Mouse (Mus musculus) thymus, postnatal 36 days (tissue): ENCODE results near the gene Slc22a18.
"Not testable (repeated sequence)": the region's sequence is repeated elsewhere in the genome, so short reads cannot be mapped to it uniquely, and the experiment has no call there.

Experiments
- DNase-seq, 2 experiments: peaks; one replicate each; pipeline ENCODE4 v3.0.0; 2022; ENCODE audit warnings: mixed read lengths in 2 of 2

The Slc22a18 gene

GRCm38 (mm10) chr7:143505411-143505810 lies 31.9 kb downstream of the Slc22a18 start:
- DNase-seq, result no peak

GRCm38 (mm10) chr7:143505823-143506222 lies 32.3 kb downstream of the Slc22a18 start:
- peak; percentile 75 to 76 for DNase-seq

GRCm38 (mm10) chr7:143506271-143506670 lies 32.7 kb downstream of the Slc22a18 start:
- no peak for DNase-seq

GRCm38 (mm10) chr7:143506675-143507074 lies 33.1 kb downstream of the Slc22a18 start:
- peak; percentile 55 to 59 for DNase-seq

- no peak for DNase-seq
Observed at GRCm38 (mm10) chr7:143509566-143509965, 36.0 kb downstream of the Slc22a18 start.

GRCm38 (mm10) chr7:143510593-143511334 lies 37.2 kb downstream of the Slc22a18 start:
- DNase-seq, result no peak

GRCm38 (mm10) chr7:143511335-143511712 lies 37.8 kb downstream of the Slc22a18 start:
- no peak for DNase-seq

- DNase-seq, result no peak
Observed at GRCm38 (mm10) chr7:143513763-143514415, 40.4 kb downstream of the Slc22a18 start.

GRCm38 (mm10) chr7:143514416-143514768 lies 40.9 kb downstream of the Slc22a18 start:
- DNase-seq, result no peak

GRCm38 (mm10) chr7:143519333-143519732 lies 45.8 kb downstream of the Slc22a18 start:
- no peak for DNase-seq

- DNase-seq, result no peak
Observed at GRCm38 (mm10) chr7:143532410-143532809, 58.9 kb downstream of the Slc22a18 start.

GRCm38 (mm10) chr7:143533284-143533683 lies 59.7 kb downstream of the Slc22a18 start:
- DNase-seq, result no peak

GRCm38 (mm10) chr7:143536251-143536650 lies 62.7 kb downstream of the Slc22a18 start:
- DNase-seq, result no peak

- not testable (repeated sequence) for DNase-seq
Observed at GRCm38 (mm10) chr7:143538229-143538628, 64.7 kb downstream of the Slc22a18 start.

- no peak for DNase-seq
Observed at GRCm38 (mm10) chr7:143538671-143539070, 65.1 kb downstream of the Slc22a18 start.

GRCm38 (mm10) chr7:143544368-143544767 lies 70.8 kb downstream of the Slc22a18 start:
- DNase-seq, result peak; percentile 27 to 38

- no peak for DNase-seq
Observed at GRCm38 (mm10) chr7:143546554-143546953, 73.0 kb downstream of the Slc22a18 start.

- DNase-seq, result peak; percentile 71 to 81
Observed at GRCm38 (mm10) chr7:143548231-143548961, 74.9 kb downstream of the Slc22a18 start.
